Mouse (Mus musculus): Measurements from ENCODE around the gene Supt20. TPM values are rescaled to one million over a fixed set of nuclear protein-coding genes. Genes with fewer than 3 reads are reported as not detected.

Gene Supt20
- total and polyA plus RNA-seq, 3 experiments: 31.6 to 66.6 TPM; not detected in 1

- Histone ChIP-seq H3K27ac (ENCODE audit: control insufficient read depth, low read depth, low read length) (no peak overlapping the region), H3K27me3 (ENCODE audit: control insufficient read depth in 1 of 2, insufficient read depth in 2 of 2, low read length in 2 of 2) (no peaks in the 10 kb centered on the region), H3K9me3 (replicated peaks; ENCODE audit: insufficient read depth, low read length) (no peaks in the 10 kb centered on the region), H3K79me2 (ENCODE audit: control insufficient read depth, insufficient read depth, low read length, poor library complexity) (no peaks in the 10 kb centered on the region; the same call in 1 of the 2 replicates), H3K9ac (ENCODE audit: control insufficient read depth, low read depth, low read length, poor library complexity, severe bottlenecking) (no peak overlapping the region), H3K36me3 (ENCODE audit: control insufficient read depth in 1 of 2, insufficient read depth in 2 of 2, low read length in 2 of 2) (peaks cover 0 to 4% of the 10 kb centered on the region in 2 experiments; a peak in 2 of 4 replicates), H3K4me3 (ENCODE audit: control insufficient read depth in 1 of 2, insufficient read depth in 1 of 2, low read depth in 2 of 2, low read length in 2 of 2) (no peak overlapping the region), H3K4me1 (ENCODE audit: control insufficient read depth in 1 of 2, insufficient read depth in 2 of 2, low read length in 2 of 2) (peaks cover 3 to 7% of the 10 kb centered on the region in 2 experiments; a peak in 2 of 4 replicates)
- DNase-seq (ENCODE audit: low read depth, low spot score): no peak
- no peak for TF ChIP-seq ELF1 (IDR thresholded peaks at IDR 0.05; ENCODE audit: low read depth, low read length)
- TF ChIP-seq MAX (IDR thresholded peaks at IDR 0.05; ENCODE audit: low read length): no peak
- TF ChIP-seq CHD2 (IDR thresholded peaks at IDR 0.05; ENCODE audit: low read length): no peak
- no peak for TF ChIP-seq POLR2AphosphoS2 (IDR thresholded peaks at IDR 0.05; ENCODE audit: low read length)
- no peak for TF ChIP-seq CTCF (IDR thresholded peaks at IDR 0.05 in 2 of 3, conservative IDR thresholded peaks at IDR 0.05 in 1 of 3; ENCODE audit: control insufficient read depth in 1 of 3, insufficient read depth in 1 of 3, low read depth in 2 of 3, low read length in 3 of 3, poor library complexity in 1 of 3, severe bottlenecking in 1 of 3)
- TF ChIP-seq UBTF (IDR thresholded peaks at IDR 0.05; ENCODE audit: borderline replicate concordance, insufficient read depth, low read depth, low read length): no peak
- no peak for TF ChIP-seq GATA1 (IDR thresholded peaks at IDR 0.05; ENCODE audit: low read depth, low read length)
Measured at GRCm38 (mm10) chr3:54687245-54687644, 5.4 kb upstream of the Supt20 start.

GRCm38 (mm10) chr3:54689091-54689490 lies 3.5 kb upstream of the Supt20 start:
- Histone ChIP-seq H3K79me2 (ENCODE audit: control insufficient read depth, insufficient read depth, low read length, poor library complexity) (peaks cover 2% of the 10 kb centered on the region; the same call in 1 of the 2 replicates), H3K36me3 (ENCODE audit: control insufficient read depth in 1 of 2, insufficient read depth in 2 of 2, low read length in 2 of 2) (peaks cover 0 to 4% of the 10 kb centered on the region in 2 experiments; a peak in 2 of 4 replicates), H3K4me3 (ENCODE audit: control insufficient read depth in 1 of 2, insufficient read depth in 1 of 2, low read depth in 2 of 2, low read length in 2 of 2) (no peak overlapping the region), H3K9me3 (replicated peaks; ENCODE audit: insufficient read depth, low read length) (no peaks in the 10 kb centered on the region), H3K9ac (ENCODE audit: control insufficient read depth, low read depth, low read length, poor library complexity, severe bottlenecking) (no peak overlapping the region), H3K27ac (ENCODE audit: control insufficient read depth, low read depth, low read length) (no peak overlapping the region), H3K4me1 (ENCODE audit: control insufficient read depth in 1 of 2, insufficient read depth in 2 of 2, low read length in 2 of 2) (peaks cover 3 to 7% of the 10 kb centered on the region in 2 experiments; a peak in 2 of 4 replicates), H3K27me3 (ENCODE audit: control insufficient read depth in 1 of 2, insufficient read depth in 2 of 2, low read length in 2 of 2) (no peaks in the 10 kb centered on the region)
- peak; percentile 59 for DNase-seq (ENCODE audit: low read depth, low spot score)
- TF ChIP-seq GABPA (IDR thresholded peaks at IDR 0.05; ENCODE audit: low read depth, low read length) (no peak), USF1 (IDR thresholded peaks at IDR 0.05; ENCODE audit: low read depth, low read length) (no peak), ZMIZ1 (IDR thresholded peaks at IDR 0.05; ENCODE audit: low read depth, low read length) (no peak), POLR2AphosphoS5 (IDR thresholded peaks at IDR 0.05; ENCODE audit: borderline replicate concordance, low read depth, low read length) (no peak), MXI1 (IDR thresholded peaks at IDR 0.05; ENCODE audit: low read depth, low read length) (no peak), CTCF (IDR thresholded peaks at IDR 0.05 in 2 of 3, conservative IDR thresholded peaks at IDR 0.05 in 1 of 3; ENCODE audit: control insufficient read depth in 1 of 3, insufficient read depth in 1 of 3, low read depth in 2 of 3, low read length in 3 of 3, poor library complexity in 1 of 3, severe bottlenecking in 1 of 3) (peak; percentile 13 to 80 (median 17); a peak in 3 of 6 replicates), JUND (IDR thresholded peaks at IDR 0.05; ENCODE audit: low read depth, low read length) (peak; percentile 44; the same call in 1 of the 2 replicates), SMC3 (IDR thresholded peaks at IDR 0.05; ENCODE audit: low read depth, low read length) (peak; percentile 71), MAZ (IDR thresholded peaks at IDR 0.05; ENCODE audit: low read depth, low read length) (no peak), KAT2A (conservative IDR thresholded peaks at IDR 0.05; ENCODE audit: low read depth, low read length) (no peak), UBTF (IDR thresholded peaks at IDR 0.05; ENCODE audit: borderline replicate concordance, insufficient read depth, low read depth, low read length) (no peak), CHD1 (IDR thresholded peaks at IDR 0.05; ENCODE audit: low read depth, low read length) (no peak), RAD21 (IDR thresholded peaks at IDR 0.05; ENCODE audit: low read depth, low read length) (peak; percentile 90), ELF1 (IDR thresholded peaks at IDR 0.05; ENCODE audit: low read depth, low read length) (no peak), ETS1 (IDR thresholded peaks at IDR 0.05; ENCODE audit: low read depth, low read length) (no peak), ZKSCAN1 (IDR thresholded peaks at IDR 0.05; ENCODE audit: low read depth, low read length) (no peak), NRF1 (IDR thresholded peaks at IDR 0.05; ENCODE audit: insufficient read depth, low read depth, low read length, poor library complexity, severe bottlenecking) (no peak), HCFC1 (IDR thresholded peaks at IDR 0.05; ENCODE audit: low read depth, low read length) (no peak), CHD2 (IDR thresholded peaks at IDR 0.05; ENCODE audit: low read length) (no peak), RCOR1 (IDR thresholded peaks at IDR 0.05; ENCODE audit: low read depth, low read length) (0 out of 2 replicates have a peak, but pooled peaks have one; percentile 22), GATA1 (IDR thresholded peaks at IDR 0.05; ENCODE audit: low read depth, low read length) (peak; percentile 44; the same call in 1 of the 2 replicates), BHLHE40 (IDR thresholded peaks at IDR 0.05; ENCODE audit: borderline replicate concordance, low read depth, low read length) (no peak), MAX (IDR thresholded peaks at IDR 0.05; ENCODE audit: low read length) (no peak), EP300 (IDR thresholded peaks at IDR 0.05; ENCODE audit: low read depth in 1 of 2, low read length in 2 of 2) (no peak), USF2 (IDR thresholded peaks at IDR 0.05; ENCODE audit: borderline replicate concordance in 1 of 2, insufficient read depth in 1 of 2, low read depth in 1 of 2, low read length in 2 of 2) (no peak), TCF12 (IDR thresholded peaks at IDR 0.05; ENCODE audit: low read depth, low read length) (no peak), MEF2A (IDR thresholded peaks at IDR 0.05; ENCODE audit: extremely low read depth, insufficient replicate concordance, low read depth, low read length, poor library complexity, severe bottlenecking) (no peak), NELFE (IDR thresholded peaks at IDR 0.05; ENCODE audit: low read depth, low read length) (no peak)
